In the genomic region with DNA sequence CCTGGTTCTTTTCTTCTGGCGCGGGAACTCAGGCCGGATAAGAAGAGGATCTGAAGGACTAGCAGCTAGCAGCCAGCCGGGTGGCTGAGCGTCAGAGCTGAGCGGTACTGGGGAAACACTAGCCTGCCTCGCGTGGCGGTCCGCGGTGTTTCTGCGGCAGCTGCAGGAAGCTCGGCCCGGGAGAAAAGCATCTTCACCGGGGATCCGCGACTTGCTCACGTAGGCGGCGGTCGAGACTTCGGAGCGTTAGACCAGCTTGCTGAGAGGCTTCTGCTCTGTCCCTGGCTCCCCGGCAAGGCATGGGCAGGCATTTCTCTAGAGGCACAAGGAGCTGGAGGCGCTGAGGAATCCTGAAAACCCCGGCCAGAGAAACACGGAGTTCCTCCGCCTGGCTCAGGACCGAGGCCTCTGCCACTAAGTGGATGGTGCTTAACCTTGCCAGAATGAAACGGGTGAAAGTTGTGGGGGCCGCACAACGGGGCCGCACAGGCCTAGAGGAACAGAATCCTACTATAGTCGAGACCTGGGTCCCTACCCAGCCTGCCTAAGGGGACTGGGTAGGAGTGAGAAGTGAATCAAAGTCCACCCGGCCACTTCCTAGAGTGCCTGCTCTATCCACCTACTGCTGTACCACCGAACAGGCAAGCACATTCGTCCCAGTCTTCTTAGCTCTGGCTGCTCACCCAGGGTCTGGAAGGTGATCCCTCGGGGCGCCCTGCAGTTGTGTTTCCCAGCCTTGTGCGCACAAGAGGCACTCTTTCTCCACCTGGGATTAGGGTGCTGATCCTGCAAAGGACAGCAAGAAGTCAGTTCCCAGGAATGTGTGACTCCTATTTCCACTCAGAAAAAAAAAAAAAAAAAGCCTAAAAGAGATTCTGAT, we compare ENCODE assay signal across 10 mouse cellular contexts. TPM values are rescaled to one million over a fixed set of nuclear protein-coding genes. Genes with fewer than 3 reads are reported as not detected.
A peak's percentile ranks its signal among the peaks of the same experiment; 100 is the strongest.
DNase-seq lines count a peak whose midpoint lies in the region; ATAC-seq lines count a peak whose summit lies in the region.
"Had no signal": no experiment of that assay in that cellular context is flagged by ENCODE, and none has a peak within 500 bp of the region (broad histone marks: within the 10 kb centered on the region; RNA-seq: fewer than 3 reads in every experiment).

No protein-coding gene starts in this region.

- peaks cover 75% of the 10 kb centered on the region for H3K27me3 ChIP-seq in neural tube, embryonic 15.5 days (replicated peaks)

- H3K36me3 ChIP-seq in neural tube, embryonic 15.5 days = no peaks in the 10 kb centered on the region
- H3K36me3 ChIP-seq: liver, embryonic 15.5 days had no signal

- no peaks in the 10 kb centered on the region for H3K9me3 ChIP-seq in neural tube, embryonic 15.5 days (replicated peaks)
- H3K9me3 ChIP-seq: liver, embryonic 15.5 days had no signal

- WGBS in neural tube, embryonic 15.5 days = under 1% methylated on average over 40 of the region's 40 CpGs

- peak overlapping the region; percentile 44 for H3K4me2 ChIP-seq in neural tube, embryonic 15.5 days
- H3K4me2 ChIP-seq: liver, embryonic 15.5 days had no signal

- ATAC-seq in inflammation-experienced regulatory T-cells, adult 6 months = peak; percentile 40
- peak; percentile 60 for ATAC-seq in neural tube, embryonic 15.5 days (ENCODE audit: low FRiP score)
- ATAC-seq in megakaryocyte-erythroid progenitor cell, adult 5-6 weeks (replicated peaks; ENCODE audit: low FRiP score, low TSS enrichment, poor library complexity, severe bottlenecking) = no peak

- peak; percentile 36 to 49 for DNase-seq in cerebellum, postnatal 10 days
- DNase-seq in cerebellum, adult 9-10 months = no peak
- peak; percentile 53 to 55 for DNase-seq in right cerebral cortex, postnatal 10 days (ENCODE audit: low spot score in 2 of 2)
- no peak for DNase-seq in right cerebral cortex, postnatal 36 days (ENCODE audit: low spot score in 2 of 2)
- DNase-seq in urinary bladder, postnatal 36 days (ENCODE audit: low spot score in 2 of 2) = no peak

- H3K27ac ChIP-seq in neural tube, embryonic 15.5 days (replicated peaks) = no peak overlapping the region
- H3K27ac ChIP-seq: liver, embryonic 15.5 days had no signal

- no peak overlapping the region for H3K9ac ChIP-seq in neural tube, embryonic 15.5 days (replicated peaks)
- H3K9ac ChIP-seq: liver, embryonic 15.5 days had no signal

- H3K4me3 ChIP-seq in neural tube, embryonic 15.5 days (replicated peaks) = no peak overlapping the region
- H3K4me3 ChIP-seq: liver, embryonic 15.5 days had no signal

- peaks cover 36% of the 10 kb centered on the region for H3K4me1 ChIP-seq in neural tube, embryonic 15.5 days

RNA-seq across cellular contexts. Expression of gene Foxl2, which starts 2.7 kb away (rescaled TPM):
- not detected for polyA plus RNA-seq in inflammation-experienced regulatory T-cells, adult 6 months (2017; shearing (Covaris generic))
- 0.49 and 0.55 TPM in 2 replicates for polyA plus RNA-seq in neural tube, embryonic 15.5 days (2015; fragmentation: Nextera tagmentation; extraction: Ambion mirVana)
- total RNA-seq in megakaryocyte-erythroid progenitor cell, adult 5-6 weeks (2014; fragmentation: Nextera tagmentation) = not detected in 2 replicates
- not detected in 2 replicates for total RNA-seq in megakaryocyte-erythroid progenitor cell, adult 5-6 weeks (2017)
- polyA plus RNA-seq: liver, embryonic 15.5 days; testis, adult 2 months had no signal

RNA-seq across cellular contexts. Expression of gene Faim, which starts 33.8 kb away (rescaled TPM):
- polyA plus RNA-seq in inflammation-experienced regulatory T-cells, adult 6 months (2017; shearing (Covaris generic)) = 10 to 100 TPM; 51.4 to 76.6 (median 60.3) TPM
- polyA plus RNA-seq in neural tube, embryonic 15.5 days (2015; fragmentation: Nextera tagmentation; extraction: Ambion mirVana) = 106 and 117 TPM in 2 replicates
- total RNA-seq in megakaryocyte-erythroid progenitor cell, adult 5-6 weeks (2014; fragmentation: Nextera tagmentation) = 27.4 and 46.4 TPM in 2 replicates
- total RNA-seq in megakaryocyte-erythroid progenitor cell, adult 5-6 weeks (2017) = 60.5 and 144 TPM in 2 replicates

RNA-seq across cellular contexts. Expression of gene 7420426K07Rik, which starts 49.5 kb away (rescaled TPM):
- polyA plus RNA-seq in inflammation-experienced regulatory T-cells, adult 6 months (2017; shearing (Covaris generic)) = not detected
- polyA plus RNA-seq in neural tube, embryonic 15.5 days (2015; fragmentation: Nextera tagmentation; extraction: Ambion mirVana) = not detected in 2 replicates
- total RNA-seq in megakaryocyte-erythroid progenitor cell, adult 5-6 weeks (2014; fragmentation: Nextera tagmentation) = not detected in 2 replicates
- total RNA-seq in megakaryocyte-erythroid progenitor cell, adult 5-6 weeks (2017) = not detected in 2 replicates
- polyA plus RNA-seq: liver, embryonic 15.5 days; testis, adult 2 months had no signal

Comparison
In these comparisons a context has a peak if more than half of its experiments do, and no peak if none do; other contexts are left out.
1. DNase-seq: peak in cerebellum, postnatal 10 days (2 of 2) and right cerebral cortex, postnatal 10 days (2 of 2); none in cerebellum, adult 9-10 months (single experiment), right cerebral cortex, postnatal 36 days (0 of 2) and urinary bladder, postnatal 36 days (0 of 2).